Mouse (Mus musculus): ENCODE results near the gene Gfer. TPM values are rescaled to one million over a fixed set of nuclear protein-coding genes. Genes with fewer than 3 reads are reported as not detected.
"Not testable (repeated sequence)": the region's sequence is repeated elsewhere in the genome, so short reads cannot be mapped to it uniquely, and the experiment has no call there.

Gfer gene
- total and polyA plus RNA-seq, 3 experiments: 15.7 to 149 (median 34.1) TPM

DNA sequence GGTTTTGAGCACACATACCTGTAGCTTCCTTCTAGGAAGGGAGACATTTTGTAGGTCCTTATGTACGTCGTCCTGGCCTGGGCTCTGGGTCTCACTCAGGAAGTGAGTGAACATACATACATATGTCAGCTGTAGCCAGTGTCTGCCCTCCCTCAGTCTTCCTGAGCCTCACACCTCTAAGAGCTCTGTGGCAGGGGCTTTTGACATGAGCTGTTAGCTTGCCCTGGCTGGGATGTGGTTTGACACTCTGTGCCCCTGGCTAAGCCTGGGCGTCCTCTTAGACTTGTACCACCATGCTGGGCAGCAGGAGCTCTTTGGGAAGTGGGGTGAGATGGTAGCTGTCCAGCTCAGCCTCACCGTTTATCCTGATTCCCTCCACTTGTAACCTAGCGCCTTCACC, 24.6 kb downstream of the Gfer start:
- no peaks in the 10 kb centered on the region for H3K9me3 ChIP-seq (replicated peaks)
- no peak for ATAC-seq (ENCODE audit: extremely low read depth, insufficient number of reproducible peaks, low FRiP score, poor library complexity, severe bottlenecking)
- no peak for DNase-seq (ENCODE audit: low spot score)
- no peak for TF ChIP-seq POLR2AphosphoS5 (IDR thresholded peaks at IDR 0.05; ENCODE audit: insufficient replicate concordance, low read depth, low read length)
- TF ChIP-seq CTCF (IDR thresholded peaks at IDR 0.05; ENCODE audit: low read depth, low read length): no peak
- TF ChIP-seq TAL1 (conservative IDR thresholded peaks at IDR 0.05; ENCODE audit: low read depth, low read length): no peak
- TF ChIP-seq GATA1 (IDR thresholded peaks at IDR 0.05; ENCODE audit: borderline replicate concordance, low read length): no peak
- no peak for TF ChIP-seq GATA2 (IDR thresholded peaks at IDR 0.05; ENCODE audit: borderline replicate concordance, low read depth, low read length)
- H3K4me1 ChIP-seq (ENCODE audit: insufficient read depth, low read depth, low read length): peaks cover 70% of the 10 kb centered on the region
- H3K4me3 ChIP-seq (ENCODE audit: low read depth, low read length): peak overlapping the region; percentile 56; the same call in 1 of the 2 replicates
- H3K27me3 ChIP-seq (ENCODE audit: insufficient read depth, low read length): no peaks in the 10 kb centered on the region
- H3K36me3 ChIP-seq (replicated peaks): peaks cover 47% of the 10 kb centered on the region

DNA sequence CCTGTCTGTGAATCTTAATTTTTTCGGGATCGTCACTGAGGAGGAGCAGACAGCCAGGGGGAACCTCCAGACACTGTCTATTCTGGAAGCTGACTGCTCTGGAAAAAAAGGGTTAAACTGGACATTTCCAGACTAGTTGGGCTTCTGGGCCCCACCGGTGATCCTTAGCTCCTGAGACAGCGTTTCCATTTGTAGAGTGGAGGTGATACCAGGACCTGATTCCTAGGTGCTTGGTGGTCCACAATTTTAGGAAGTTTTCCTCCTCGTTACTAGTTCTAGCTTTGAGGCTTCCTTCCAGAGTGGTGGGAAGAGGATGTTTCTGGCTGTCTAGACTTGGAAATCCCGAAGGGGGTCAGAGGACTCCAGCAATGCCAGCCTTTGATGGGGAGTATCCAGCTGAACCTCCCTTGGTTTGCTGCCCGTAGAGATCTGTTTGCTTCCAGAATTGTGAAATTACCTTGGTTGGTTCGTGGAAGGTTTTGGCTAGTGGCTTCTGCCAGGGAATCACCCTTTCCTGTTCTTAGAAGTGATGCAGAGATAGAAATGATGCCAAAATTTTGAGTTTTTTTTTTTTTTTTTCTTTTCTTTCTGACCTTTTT, 25.6 kb downstream of the Gfer start:
- no peak for ATAC-seq (ENCODE audit: extremely low read depth, insufficient number of reproducible peaks, low FRiP score, poor library complexity, severe bottlenecking)
- no peaks in the 10 kb centered on the region for H3K9me3 ChIP-seq (replicated peaks)
- no peaks in the 10 kb centered on the region for H3K27me3 ChIP-seq (ENCODE audit: insufficient read depth, low read length)
- TF ChIP-seq GATA2 (IDR thresholded peaks at IDR 0.05; ENCODE audit: borderline replicate concordance, low read depth, low read length): no peak
- TF ChIP-seq TAL1 (conservative IDR thresholded peaks at IDR 0.05; ENCODE audit: low read depth, low read length): no peak
- no peak for TF ChIP-seq CTCF (IDR thresholded peaks at IDR 0.05; ENCODE audit: low read depth, low read length)
- TF ChIP-seq POLR2AphosphoS5 (IDR thresholded peaks at IDR 0.05; ENCODE audit: insufficient replicate concordance, low read depth, low read length): no peak
- TF ChIP-seq GATA1 (IDR thresholded peaks at IDR 0.05; ENCODE audit: borderline replicate concordance, low read length): no peak
- no peak for DNase-seq (ENCODE audit: low spot score)
- peaks cover 37% of the 10 kb centered on the region for H3K36me3 ChIP-seq (replicated peaks)
- H3K4me1 ChIP-seq (ENCODE audit: insufficient read depth, low read depth, low read length): peaks cover 61% of the 10 kb centered on the region
- peak overlapping the region; percentile 100 for H3K4me3 ChIP-seq (ENCODE audit: low read depth, low read length)

DNA sequence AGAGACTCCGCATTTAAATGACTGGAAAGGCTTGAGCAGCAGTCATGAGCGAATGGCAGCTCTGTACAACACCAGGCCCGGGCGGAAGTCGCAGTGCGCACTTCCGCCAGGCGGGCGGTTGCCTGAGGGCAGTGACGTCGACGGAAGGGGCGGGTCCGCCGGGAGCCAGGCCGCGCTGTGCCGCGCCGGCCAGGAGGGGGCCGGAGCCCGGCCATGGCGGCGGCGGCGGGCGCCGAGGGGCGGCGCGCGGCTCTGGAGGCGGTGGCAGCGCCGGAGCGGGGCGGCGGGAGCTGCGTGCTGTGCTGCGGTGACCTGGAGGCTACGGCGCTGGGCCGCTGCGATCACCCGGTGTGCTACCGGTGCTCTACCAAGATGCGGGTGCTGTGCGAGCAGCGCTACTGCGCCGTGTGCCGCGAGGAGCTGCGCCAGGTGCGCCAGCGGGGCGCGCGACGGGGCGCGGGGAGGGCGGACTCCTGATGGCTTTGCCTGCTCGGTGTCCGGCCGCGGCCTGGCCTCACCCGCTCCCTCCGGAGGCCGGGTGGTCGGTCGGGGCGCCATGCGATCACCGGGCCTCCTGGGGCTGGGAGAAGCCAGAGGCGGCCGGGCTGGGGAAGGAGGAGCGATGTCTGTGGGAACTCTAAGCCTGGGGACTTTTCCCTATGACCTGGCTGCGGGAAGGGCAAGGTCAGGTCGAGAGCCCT, 26.3 kb downstream of the Gfer start, which contains the start of gene Zfp598:
Gene Zfp598 (plus strand): TSS at position 143 of the 701 bp plus-strand sequence.
- Histone ChIP-seq H3K27me3 (ENCODE audit: insufficient read depth, low read length) (no peaks in the 10 kb centered on the region), H3K9me3 (replicated peaks) (no peaks in the 10 kb centered on the region), H3K4me1 (ENCODE audit: insufficient read depth, low read depth, low read length) (peaks cover 60% of the 10 kb centered on the region), H3K36me3 (replicated peaks) (peaks cover 34% of the 10 kb centered on the region), H3K4me3 (ENCODE audit: low read depth, low read length) (peak within 1 kb of the TSS; percentile 100)
- TF ChIP-seq GATA2 (IDR thresholded peaks at IDR 0.05; ENCODE audit: borderline replicate concordance, low read depth, low read length) (no peak), CTCF (IDR thresholded peaks at IDR 0.05; ENCODE audit: low read depth, low read length) (no peak), TAL1 (conservative IDR thresholded peaks at IDR 0.05; ENCODE audit: low read depth, low read length) (no peak), POLR2AphosphoS5 (IDR thresholded peaks at IDR 0.05; ENCODE audit: insufficient replicate concordance, low read depth, low read length) (no peak), GATA1 (IDR thresholded peaks at IDR 0.05; ENCODE audit: borderline replicate concordance, low read length) (no peak)
- peak; percentile 84 for ATAC-seq (ENCODE audit: extremely low read depth, insufficient number of reproducible peaks, low FRiP score, poor library complexity, severe bottlenecking)
- DNase-seq (ENCODE audit: low spot score): peak; percentile 96

DNA sequence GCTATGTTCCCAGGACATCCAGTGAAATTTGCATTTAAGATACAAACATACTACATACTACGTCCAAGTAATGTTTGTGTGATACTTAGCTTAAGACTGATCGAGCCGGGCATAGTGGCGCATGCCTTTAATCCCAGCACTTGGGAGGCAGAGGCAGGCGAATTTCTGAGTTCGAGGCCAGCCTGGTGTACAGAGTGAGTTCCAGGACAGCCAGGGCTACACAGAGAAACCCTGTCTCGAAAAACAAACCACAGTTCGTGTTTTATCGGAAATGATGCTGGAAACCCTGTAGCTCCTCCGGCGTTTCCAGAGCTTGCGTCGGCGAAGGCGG, 26.8 kb downstream of the Gfer start:
- not testable (repeated sequence) for DNase-seq (ENCODE audit: low spot score); H3K27me3 ChIP-seq (ENCODE audit: insufficient read depth, low read length); ATAC-seq (ENCODE audit: extremely low read depth, insufficient number of reproducible peaks, low FRiP score, poor library complexity, severe bottlenecking); H3K9me3 ChIP-seq (replicated peaks)
- Histone ChIP-seq H3K4me3 (ENCODE audit: low read depth, low read length) (peak overlapping the region; percentile 100), H3K36me3 (replicated peaks) (peaks cover 29% of the 10 kb centered on the region), H3K4me1 (ENCODE audit: insufficient read depth, low read depth, low read length) (peaks cover 55% of the 10 kb centered on the region)

DNA sequence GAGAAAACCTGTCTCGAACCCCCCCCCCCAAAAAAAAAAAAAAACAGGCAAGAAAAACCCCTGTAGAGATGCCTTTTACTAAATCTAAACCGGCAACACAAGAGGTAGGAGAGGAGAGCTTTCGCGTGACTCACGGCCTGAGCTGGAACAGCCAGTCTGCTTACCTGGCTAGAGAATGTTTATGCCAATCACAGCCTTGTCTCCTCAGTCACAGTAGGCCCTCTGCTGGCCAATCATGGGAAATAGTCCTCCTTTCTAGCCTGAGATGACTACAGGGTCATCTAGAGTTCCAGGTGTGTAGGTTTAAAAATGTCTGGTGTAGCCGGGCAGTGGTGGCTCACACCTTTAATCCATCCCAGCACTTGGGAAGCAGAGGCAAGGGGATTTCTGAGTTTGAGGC, 28.5 kb downstream of the Gfer start:
- TF ChIP-seq GATA1 (IDR thresholded peaks at IDR 0.05; ENCODE audit: borderline replicate concordance, low read length): no peak
- TF ChIP-seq CTCF (IDR thresholded peaks at IDR 0.05; ENCODE audit: low read depth, low read length): peak; percentile 68
- DNase-seq (ENCODE audit: low spot score) (peak; percentile 45), ATAC-seq (ENCODE audit: extremely low read depth, insufficient number of reproducible peaks, low FRiP score, poor library complexity, severe bottlenecking) (0 out of 2 replicates have a peak, but pooled peaks have one; percentile 37)

DNA sequence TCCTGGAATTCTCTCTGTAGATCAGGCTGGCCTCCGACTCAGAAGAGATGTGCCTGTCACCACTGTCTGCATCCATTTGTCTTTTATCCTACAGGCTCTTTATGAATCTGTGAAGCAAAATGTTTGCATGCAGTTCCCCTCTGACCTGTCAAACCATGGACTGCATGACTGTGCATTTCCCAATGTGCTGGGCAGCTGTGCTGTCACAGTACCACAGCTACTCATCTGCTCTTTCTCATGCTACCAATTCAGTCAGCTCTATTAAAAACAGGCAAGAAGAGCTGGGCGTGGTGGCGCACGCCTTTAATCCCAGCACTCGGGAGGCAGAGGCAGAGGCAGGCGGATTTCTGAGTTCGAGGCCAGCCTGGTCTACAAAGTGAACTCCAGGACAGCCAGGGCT, 28.9 kb downstream of the Gfer start:
- not testable (repeated sequence) for ATAC-seq (ENCODE audit: extremely low read depth, insufficient number of reproducible peaks, low FRiP score, poor library complexity, severe bottlenecking); H3K9me3 ChIP-seq (replicated peaks); DNase-seq (ENCODE audit: low spot score); H3K4me3 ChIP-seq (ENCODE audit: low read depth, low read length)
- Histone ChIP-seq H3K36me3 (replicated peaks) (peaks cover 10% of the 10 kb centered on the region), H3K4me1 (ENCODE audit: insufficient read depth, low read depth, low read length) (peaks cover 37% of the 10 kb centered on the region), H3K27me3 (ENCODE audit: insufficient read depth, low read length) (peaks cover 17% of the 10 kb centered on the region)

More for the DNA sequence above, 28.5 kb downstream of the Gfer start:
- H3K4me3 ChIP-seq (ENCODE audit: low read depth, low read length): no peak overlapping the region
- peaks cover 14% of the 10 kb centered on the region for H3K27me3 ChIP-seq (ENCODE audit: insufficient read depth, low read length)
- H3K36me3 ChIP-seq (replicated peaks): peaks cover 14% of the 10 kb centered on the region
- H3K4me1 ChIP-seq (ENCODE audit: insufficient read depth, low read depth, low read length): peaks cover 41% of the 10 kb centered on the region
- no peaks in the 10 kb centered on the region for H3K9me3 ChIP-seq (replicated peaks)
